In the genomic region with DNA sequence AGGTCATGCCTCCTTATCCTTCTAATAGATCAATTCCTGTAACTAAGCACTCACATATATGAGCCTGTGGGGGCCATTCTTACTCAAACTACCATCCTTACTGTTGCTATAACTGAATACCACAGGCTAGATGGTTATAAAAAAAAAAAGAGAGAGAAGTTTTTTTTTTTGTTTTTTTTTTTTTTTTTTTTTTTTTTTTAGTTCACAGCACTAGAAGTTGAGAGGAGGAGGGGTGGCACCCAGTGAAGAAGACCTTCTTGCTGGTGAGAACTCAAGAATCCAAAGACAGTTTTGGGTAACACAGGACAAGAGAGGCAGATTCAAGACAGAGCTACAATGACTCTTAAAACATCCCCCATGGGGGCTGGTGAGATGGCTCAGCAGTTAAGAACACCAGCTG, we compare ENCODE assay signal across 27 mouse cellular contexts.
"Had no signal": no experiment of that assay in that cellular context is flagged by ENCODE, and none has a peak within 500 bp of the region (broad histone marks: within the 10 kb centered on the region; RNA-seq: fewer than 3 reads in every experiment).

No protein-coding gene starts in this region.

- H3K4me3 ChIP-seq: limb, embryonic 10.5 days; limb, embryonic 12.5 days; limb, embryonic 13.5 days; limb, embryonic 15.5 days; liver, embryonic 12.5 days; liver, embryonic 13.5 days; liver, embryonic 15.5 days; lung, embryonic 15.5 days; megakaryocyte, embryonic 14.5 days; midbrain, embryonic 12.5 days; midbrain, embryonic 13.5 days; midbrain, embryonic 15.5 days; myocyte; neural tube, embryonic 12.5 days had no signal

- H3K36me3 ChIP-seq: limb, embryonic 10.5 days; limb, embryonic 12.5 days; limb, embryonic 13.5 days; limb, embryonic 15.5 days; liver, embryonic 12.5 days; liver, embryonic 13.5 days; liver, embryonic 15.5 days; lung, embryonic 15.5 days; midbrain, embryonic 12.5 days; midbrain, embryonic 13.5 days; midbrain, embryonic 15.5 days; neural tube, embryonic 12.5 days had no signal

- H3K27me3 ChIP-seq: limb, embryonic 12.5 days; limb, embryonic 13.5 days; limb, embryonic 15.5 days; liver, embryonic 12.5 days; liver, embryonic 13.5 days; liver, embryonic 15.5 days; lung, embryonic 15.5 days; megakaryocyte, embryonic 14.5 days; midbrain, embryonic 12.5 days; midbrain, embryonic 13.5 days; midbrain, embryonic 15.5 days; neural tube, embryonic 12.5 days had no signal

- H3K27ac ChIP-seq: limb, embryonic 12.5 days; limb, embryonic 15.5 days; liver, embryonic 12.5 days; liver, embryonic 13.5 days; liver, embryonic 14.5 days; liver, embryonic 15.5 days; lung, embryonic 15.5 days; macrophage; midbrain, embryonic 12.5 days; midbrain, embryonic 13.5 days; midbrain, embryonic 15.5 days; neural tube, embryonic 12.5 days had no signal

- H3K4me1 ChIP-seq: liver, embryonic 15.5 days; lung, embryonic 15.5 days; midbrain, embryonic 12.5 days; midbrain, embryonic 13.5 days; midbrain, embryonic 15.5 days; neural tube, embryonic 12.5 days had no signal

- DNase-seq: left cerebral cortex, postnatal 4 days; liver; liver, embryonic 13.5 days; liver, postnatal 0 days; lung, adult 18-20 months; lung, adult 2 months; lung, embryonic 14.5 days; lung, postnatal 10 days; lung, postnatal 14 days; lung, postnatal 36 days; lung, postnatal 4 days; midbrain, embryonic 14.5 days had no signal

- H3K9ac ChIP-seq: limb, embryonic 12.5 days; limb, embryonic 13.5 days; limb, embryonic 15.5 days; liver, embryonic 12.5 days; liver, embryonic 13.5 days; liver, embryonic 14.5 days; liver, embryonic 15.5 days; liver, postnatal 0 days; lung, embryonic 14.5 days; lung, embryonic 15.5 days; midbrain, embryonic 12.5 days; midbrain, embryonic 13.5 days; midbrain, embryonic 15.5 days; neural tube, embryonic 12.5 days had no signal

- H3K9me3 ChIP-seq: limb, embryonic 10.5 days; limb, embryonic 12.5 days; limb, embryonic 13.5 days; limb, embryonic 15.5 days; liver, embryonic 12.5 days; liver, embryonic 13.5 days; liver, embryonic 15.5 days; lung, embryonic 15.5 days; megakaryocyte, embryonic 14.5 days; midbrain, embryonic 12.5 days; midbrain, embryonic 13.5 days; midbrain, embryonic 15.5 days; neural tube, embryonic 12.5 days had no signal
